Mouse (Mus musculus) bone marrow macrophage, adult 2 months (primary cell): ENCODE results near the gene Fzd9.

ENCODE experiments used
- CTCF ChIP-seq: IDR thresholded peaks from 2 replicates; pipeline ENCODE4 v1.5.1; 2012; ENCODE audit warnings: low read depth, mild to moderate bottlenecking, low read length, moderate library complexity
- POLR2A ChIP-seq: IDR thresholded peaks from 2 replicates; pipeline ENCODE4 v1.6.1; 2012; ENCODE audit warnings: mild to moderate bottlenecking, low read depth, low read length, borderline replicate concordance

DNA sequence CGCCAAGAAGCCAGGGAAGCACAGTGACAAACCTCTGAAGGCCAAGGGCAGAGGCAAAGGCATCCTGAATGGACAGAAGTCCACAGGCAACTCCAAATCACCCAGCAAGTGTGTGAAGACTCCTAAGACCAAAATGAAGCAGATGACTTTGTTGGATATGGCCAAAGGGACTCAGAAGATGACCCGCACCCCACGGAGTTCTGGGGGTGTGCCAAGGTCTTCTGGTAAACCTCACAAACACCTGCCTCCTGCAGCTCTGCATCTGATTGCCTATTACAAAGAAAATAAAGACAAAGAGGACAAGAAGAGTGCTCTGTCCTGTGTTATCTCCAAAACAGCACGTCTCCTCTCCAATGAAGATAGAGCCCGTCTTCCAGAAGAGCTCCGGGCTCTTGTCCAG is 34.2 kb downstream of the Fzd9 start:
- TF ChIP-seq CTCF (no peak), POLR2A (no peak)
